Mouse (Mus musculus): ENCODE measurements around the gene Olfr314.

DNA sequence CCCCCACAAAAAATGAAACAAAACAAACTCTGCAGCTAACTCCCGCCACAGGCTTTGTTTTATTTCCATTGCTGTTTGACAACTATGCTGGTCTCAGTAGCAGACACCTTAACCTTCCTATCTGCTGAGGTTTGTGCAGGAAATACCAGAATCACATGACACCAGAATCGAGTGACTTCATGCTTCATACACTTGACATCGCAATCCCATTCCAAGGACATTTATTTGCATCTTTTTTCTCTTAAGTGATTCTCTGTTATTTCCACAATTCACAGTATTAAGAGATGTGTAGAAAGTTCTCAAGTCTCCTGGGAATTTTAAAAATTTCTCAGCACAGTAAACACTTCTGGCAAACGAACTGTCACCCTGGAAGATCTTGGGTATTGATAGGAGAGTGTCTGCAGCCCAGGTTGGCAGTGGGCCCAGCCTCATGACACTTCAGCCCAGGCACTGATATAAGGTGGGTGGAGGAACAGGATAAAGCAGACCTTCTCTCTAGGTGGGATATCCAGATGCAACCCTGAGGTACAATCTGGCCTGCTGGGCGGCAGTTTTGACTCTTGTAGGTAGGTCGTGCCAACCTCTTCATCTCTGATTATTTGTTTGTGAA is at the start of gene Olfr314:
- TF ChIP-seq CTCF (conservative IDR thresholded peaks at IDR 0.05; ENCODE audit: insufficient read depth, insufficient read length, low read depth, low read length), result no peak
- TF ChIP-seq POLR2A (IDR thresholded peaks at IDR 0.05; ENCODE audit: low read depth, low read length), result no peak
